Mouse (Mus musculus) 3134 (cell line): ENCODE measurements at regions not wholly inside any gene's neighbourhood (a gene's known extent, or its start where the extent isn't known, plus 50 kb on each side); places are given as distances from the start of the nearest gene placed in this dataset.

Experiments used
- DNase-seq: peaks from one replicate; pipeline ENCODE4 v3.0.0-alpha.2; 2011; ENCODE audit warnings: low spot score; ENCODE audit not compliant: insufficient read length; ENCODE audit errors: extremely low read depth

GRCm38 (mm10) chr15:62079155-62080109, 1156.6 kb upstream of the A1bg start:
- peak; percentile 92 for DNase-seq

DNA sequence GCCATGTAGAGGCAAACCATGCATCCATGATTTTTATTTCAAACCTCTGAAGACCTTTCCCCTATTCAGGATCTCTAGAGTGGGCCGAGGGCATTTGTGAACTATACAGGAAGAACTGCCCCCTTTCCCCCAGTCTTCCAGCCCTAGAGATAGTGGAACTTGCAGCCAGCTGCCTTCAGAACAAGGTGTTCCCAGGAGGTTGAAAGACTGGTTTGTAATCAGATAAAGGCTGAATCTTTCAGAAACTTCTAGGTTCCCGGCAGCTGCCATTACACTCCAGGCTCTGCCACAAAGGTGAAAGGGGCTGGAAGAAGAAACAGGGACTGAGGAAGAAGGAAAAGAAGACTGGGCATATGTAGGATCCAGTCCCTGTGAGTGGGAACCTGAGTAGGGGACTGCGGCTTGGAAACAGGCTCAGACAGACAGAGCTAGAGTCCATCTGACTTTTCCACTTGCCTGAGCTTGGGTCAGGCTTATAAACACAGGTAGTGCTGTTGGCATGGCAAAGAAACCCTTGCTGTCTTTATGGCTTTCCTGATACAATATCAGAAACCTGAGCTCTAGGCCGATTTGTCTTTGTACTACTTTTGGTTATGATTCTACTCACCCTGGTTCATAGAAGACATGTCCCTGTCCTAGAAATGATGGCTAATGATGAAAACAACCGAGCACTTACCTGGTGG, 1153.9 kb upstream of the A1bg start:
- no peak for DNase-seq

GRCm38 (mm10) chr15:62074735-62075134, 1151.9 kb upstream of the A1bg start:
- no peak for DNase-seq

DNA sequence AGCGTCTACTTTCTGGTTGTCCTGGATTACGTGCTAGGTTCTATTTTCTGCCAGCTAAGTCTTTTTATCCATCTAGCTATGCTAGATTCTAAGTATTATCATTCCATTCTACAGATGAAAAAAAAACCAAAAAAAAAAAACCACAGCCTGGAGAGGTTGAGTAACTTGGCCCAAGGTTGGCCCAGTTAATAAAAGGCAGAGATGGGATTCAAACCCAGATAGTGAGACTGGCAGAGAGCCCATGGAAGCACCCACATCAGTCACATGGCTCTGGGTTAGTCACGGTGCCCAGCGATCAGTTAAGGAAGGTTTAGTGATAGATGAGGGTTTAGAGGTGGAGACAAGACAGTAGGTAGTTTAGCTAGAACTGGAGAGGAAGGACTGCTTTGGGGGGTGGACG, 1150.8 kb upstream of the A1bg start:
- DNase-seq = no peak

- DNase-seq = no peak
These were observed 1148.5 kb upstream of the A1bg start for GRCm38 (mm10) chr15:62071311-62071710.

DNA sequence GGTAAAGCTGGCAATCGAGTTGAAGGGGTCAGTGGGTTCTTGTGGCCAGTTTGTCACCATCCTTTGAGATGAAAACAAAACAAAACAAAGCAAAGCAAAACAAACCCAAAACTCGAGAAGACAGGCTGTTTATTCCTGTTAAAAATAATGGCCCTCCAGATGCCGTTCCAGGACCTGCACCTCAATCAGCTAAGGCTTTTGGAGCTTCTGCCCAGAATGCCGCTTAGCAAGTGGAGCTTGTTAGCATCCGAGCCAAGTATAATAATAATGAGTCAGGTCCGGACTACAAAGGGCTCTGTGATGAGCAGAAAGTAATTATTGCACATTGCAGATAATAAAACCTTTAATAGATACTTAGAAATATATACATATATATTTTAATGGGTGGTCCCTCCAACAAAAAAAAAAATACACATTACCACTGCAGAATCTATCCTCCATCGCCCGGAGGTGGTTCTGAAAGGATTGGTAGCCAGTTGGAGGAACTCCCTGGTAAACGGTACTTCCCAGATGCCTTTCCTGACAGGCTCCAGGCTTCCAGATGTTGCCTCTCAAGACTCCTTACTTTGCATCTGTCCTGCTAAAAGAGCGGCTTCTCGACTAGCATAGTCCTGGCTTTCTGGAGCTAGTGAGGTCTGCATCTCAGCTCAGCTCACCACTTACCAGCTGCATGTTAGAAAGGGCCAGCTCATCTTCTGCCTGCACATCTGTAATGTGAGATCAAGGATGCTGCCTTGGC, 1145.8 kb upstream of the A1bg start:
- DNase-seq = no peak

- no peak for DNase-seq
These were observed 1141.6 kb upstream of the A1bg start for GRCm38 (mm10) chr15:62064399-62064798.

DNA sequence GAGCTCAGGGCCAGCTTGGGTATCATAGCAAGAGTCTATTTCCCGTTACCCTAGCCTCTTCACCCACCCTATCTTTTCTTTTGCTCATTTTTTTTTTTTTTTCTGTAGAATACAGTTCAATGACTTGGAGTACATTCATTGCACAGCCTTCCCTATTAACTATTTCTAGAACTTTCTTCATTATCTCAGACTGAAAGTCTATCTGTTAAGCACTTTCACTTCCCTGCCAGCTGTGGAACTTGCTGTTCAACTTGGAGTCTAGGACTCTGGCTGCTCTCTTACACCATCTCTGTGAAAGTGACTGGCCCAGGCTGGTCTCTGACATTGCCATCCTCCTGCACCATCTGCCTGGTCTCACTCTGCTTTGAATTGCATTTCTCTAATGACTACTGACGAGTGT, 1134.6 kb upstream of the A1bg start:
- DNase-seq = no peak

DNA sequence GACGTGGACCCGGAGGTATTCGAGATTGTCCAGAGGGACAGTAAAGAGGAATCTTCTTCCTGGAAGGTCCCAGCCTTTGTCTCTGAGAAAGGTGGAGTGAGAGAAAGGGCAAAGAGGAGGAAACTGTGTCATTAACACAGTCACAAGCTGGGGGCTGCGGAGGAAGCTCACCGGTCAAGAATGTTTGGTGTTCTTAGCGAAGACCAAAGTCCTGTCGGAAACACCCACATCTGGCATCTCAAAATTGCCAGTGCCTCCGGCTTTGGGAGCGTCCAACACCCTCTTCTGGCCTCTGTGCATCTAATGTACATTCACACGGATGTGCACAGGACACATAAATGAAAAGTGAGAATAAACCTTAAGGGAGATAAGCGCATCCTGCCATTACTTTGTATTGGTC, 1134.1 kb upstream of the A1bg start:
- DNase-seq = no peak

GRCm38 (mm10) chr15:62056401-62056800, 1133.6 kb upstream of the A1bg start:
- DNase-seq = no peak

- no peak for DNase-seq
These were observed 1132.2 kb upstream of the A1bg start for GRCm38 (mm10) chr15:62055011-62055410.

DNA sequence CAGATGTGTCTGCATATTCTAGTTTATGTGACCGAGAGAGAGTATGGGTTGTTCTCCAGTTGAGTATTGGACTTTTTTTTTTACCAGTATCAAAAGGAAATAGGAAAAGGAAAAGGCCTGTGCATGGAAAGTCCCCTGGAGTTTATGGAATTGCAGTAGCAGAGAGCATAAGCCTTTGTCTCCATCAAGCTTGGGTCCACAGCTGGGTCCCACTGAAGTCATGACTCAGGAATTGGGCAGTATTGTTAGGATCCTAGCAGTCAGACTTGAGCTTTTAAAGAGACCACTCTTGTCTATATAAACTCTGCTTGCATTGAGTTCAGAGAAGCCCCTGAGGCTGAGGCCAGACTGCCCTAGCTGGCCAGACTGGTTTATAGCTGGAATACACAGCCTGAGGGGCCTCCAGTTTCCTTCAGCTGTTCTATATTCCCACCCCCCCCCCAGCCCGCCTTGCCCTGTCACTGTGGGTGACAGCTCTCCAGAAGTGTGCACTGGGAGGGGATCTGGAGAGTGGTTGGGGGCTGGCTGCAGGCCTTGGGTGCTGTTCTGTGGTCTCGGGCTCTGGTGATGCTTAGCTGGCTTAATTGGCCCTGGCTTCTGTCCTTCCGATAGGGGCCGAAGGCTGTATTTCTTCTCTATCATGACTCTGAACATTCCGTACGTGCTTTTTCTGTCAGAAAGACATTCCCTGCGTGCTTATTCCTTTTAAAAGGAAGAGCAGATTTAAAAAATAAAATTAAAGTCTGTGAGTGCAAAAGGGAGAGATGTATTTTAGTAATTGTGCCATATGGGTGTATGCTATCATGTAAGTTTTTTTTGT, 1130.8 kb upstream of the A1bg start:
- no peak for DNase-seq

DNA sequence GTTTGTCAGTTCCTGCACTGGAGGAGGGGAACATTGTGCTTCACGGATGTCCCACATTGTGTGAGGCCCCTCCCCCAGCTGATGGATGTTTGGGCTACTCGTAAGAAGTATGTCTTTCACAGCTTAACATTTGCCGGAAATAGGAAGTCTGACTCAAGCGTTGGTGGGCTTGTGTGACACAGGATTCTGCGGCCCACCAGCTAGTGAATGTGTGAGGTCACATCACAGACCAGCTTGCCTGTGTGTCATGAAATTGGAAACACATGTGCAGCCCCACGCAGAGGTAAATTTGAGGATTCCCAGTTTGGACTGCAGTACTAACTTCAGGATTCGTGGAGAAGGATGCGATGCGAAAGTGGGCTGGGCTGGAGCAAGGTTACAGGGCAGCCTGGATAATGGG, 1126.6 kb upstream of the A1bg start:
- DNase-seq = no peak

DNA sequence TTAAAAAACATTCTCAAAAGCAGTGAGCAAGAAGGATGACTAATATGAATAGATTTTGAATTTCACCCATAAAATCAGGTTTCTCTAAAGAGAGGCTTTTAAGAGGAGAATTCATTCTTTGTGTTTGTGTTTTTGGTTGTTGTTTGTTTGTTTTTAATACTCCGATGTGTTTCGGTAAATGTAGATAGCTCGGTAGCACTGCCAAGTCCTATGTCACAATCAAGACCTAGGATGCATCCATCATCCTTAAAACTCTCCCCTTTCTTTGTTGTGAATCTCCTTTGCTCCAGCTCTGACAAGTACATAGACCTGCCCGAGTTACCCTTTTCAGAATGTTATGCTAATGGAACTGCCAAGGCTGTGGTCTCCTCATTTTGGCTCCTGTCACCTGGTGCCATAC, 1126.2 kb upstream of the A1bg start:
- DNase-seq = no peak

- DNase-seq = no peak
These were observed 1123.5 kb upstream of the A1bg start for GRCm38 (mm10) chr15:62046276-62046675.

- no peak for DNase-seq
These were observed 1122.0 kb upstream of the A1bg start for GRCm38 (mm10) chr15:62044654-62045335.

DNA sequence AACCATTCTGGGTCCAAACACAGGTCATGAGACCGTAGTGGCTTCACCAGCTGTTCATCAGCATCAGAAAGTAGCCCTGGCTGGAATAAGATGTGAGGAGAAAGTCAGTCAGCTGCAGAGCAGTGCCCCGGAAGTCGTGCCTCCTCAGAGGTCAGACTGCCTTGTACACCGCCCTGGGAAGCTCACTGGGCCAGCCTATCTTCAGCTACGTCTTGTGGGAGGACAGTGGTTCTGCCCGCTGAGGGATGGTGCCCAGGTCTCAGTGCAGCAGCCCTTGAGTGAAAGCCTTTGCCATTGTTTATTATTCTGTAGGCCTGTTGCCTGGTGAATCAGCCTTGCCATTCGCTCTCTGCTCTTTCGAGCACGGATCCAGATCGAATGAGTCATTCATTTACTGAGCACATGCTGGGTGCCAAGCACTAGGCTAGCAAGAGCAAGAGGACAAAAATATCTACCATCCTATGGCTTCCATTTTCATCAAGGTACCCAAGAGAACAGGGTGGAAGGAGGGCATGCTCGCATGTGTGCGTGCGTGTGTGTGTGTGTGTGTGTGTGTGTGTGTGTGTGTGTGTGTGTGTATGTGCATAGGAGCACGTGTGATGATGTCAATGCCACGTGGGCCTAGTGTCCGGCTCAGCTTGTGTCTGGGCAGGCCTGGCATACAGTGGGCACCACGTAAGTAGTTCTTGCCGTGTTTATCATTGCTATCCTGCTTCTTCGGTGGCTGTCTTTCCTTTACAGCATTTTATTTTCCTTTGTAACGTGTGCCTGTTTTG, 1121.0 kb upstream of the A1bg start:
- peak; percentile 90 for DNase-seq

DNA sequence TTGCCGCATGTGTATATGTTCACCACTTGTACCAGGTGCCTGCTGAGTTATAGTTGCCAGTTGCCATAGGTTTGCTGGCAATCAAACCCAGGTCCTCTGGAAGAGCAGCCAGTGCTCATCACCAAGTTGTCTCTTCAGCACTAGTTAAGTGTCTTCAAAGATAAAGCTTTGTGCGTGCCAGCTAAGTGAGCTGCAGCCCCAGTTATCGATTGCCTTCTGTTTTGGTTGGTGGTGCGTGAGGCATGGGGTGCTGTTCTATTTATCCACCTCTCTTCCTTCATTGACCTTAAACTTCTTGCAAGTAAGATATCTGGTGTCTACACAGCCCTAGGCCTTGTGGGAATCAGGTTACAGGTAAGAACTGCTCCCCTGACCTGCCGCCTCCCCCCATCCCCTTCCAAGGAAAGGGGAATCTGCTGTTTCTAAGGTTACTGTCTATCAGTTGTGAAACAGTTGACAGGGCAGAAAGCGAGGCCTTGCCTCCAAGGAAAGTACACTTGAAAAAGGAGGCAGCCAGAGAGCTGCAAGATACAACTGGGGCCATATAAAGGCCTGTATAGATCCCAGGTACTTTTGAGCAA, 1120.2 kb upstream of the A1bg start:
- DNase-seq = no peak
